Mouse (Mus musculus) heart, postnatal 14 days (tissue): ENCODE measurements at regions not wholly inside any gene's neighbourhood (a gene's known extent, or its start where the extent isn't known, plus 50 kb on each side); places are given as distances from the start of the nearest gene placed in this dataset.

Experiments
- DNase-seq, 2 experiments: peaks; one replicate each; pipeline ENCODE4 v3.0.0; 2021 to 2022
- intact Hi-C: fragments of 180-260 bp; cut with DNase I; formaldehyde crosslinking; loops from one replicate; pipeline ENCODE4 v1.15.1; 2025

GRCm38 (mm10) chr4:142589084-142589741 lies 350.0 kb upstream of the Kazn start:
- intact Hi-C loops = no loop called here

GRCm38 (mm10) chr4:142588418-142589083 lies 349.4 kb upstream of the Kazn start:
- no peak for DNase-seq

More at GRCm38 (mm10) chr4:142589084-142589741, 350.0 kb upstream of the Kazn start:
- no peak for DNase-seq

GRCm38 (mm10) chr4:142587345-142588035 lies 348.3 kb upstream of the Kazn start:
- no peak for DNase-seq
- intact Hi-C loops = no loop called here

More at GRCm38 (mm10) chr4:142588418-142589083, 349.4 kb upstream of the Kazn start:
- intact Hi-C loops = no loop called here

- no peak for DNase-seq
- intact Hi-C loops = no loop called here
Observed at GRCm38 (mm10) chr4:142578536-142578935, 339.3 kb upstream of the Kazn start.

- intact Hi-C loops = no loop called here
- DNase-seq = no peak
Observed at GRCm38 (mm10) chr4:142577519-142577918, 338.3 kb upstream of the Kazn start.

GRCm38 (mm10) chr4:142574528-142574927 lies 335.3 kb upstream of the Kazn start:
- DNase-seq = no peak
- intact Hi-C loops = no loop called here

- intact Hi-C loops = no loop called here
- no peak for DNase-seq
Observed at GRCm38 (mm10) chr4:142570712-142571111, 331.5 kb upstream of the Kazn start.

- DNase-seq = no peak
- intact Hi-C loops = no loop called here
Observed at GRCm38 (mm10) chr4:142568556-142568955, 329.4 kb upstream of the Kazn start.

GRCm38 (mm10) chr4:142554716-142555115 lies 315.5 kb upstream of the Kazn start:
- no peak for DNase-seq
- intact Hi-C loops = no loop called here

- intact Hi-C loops = no loop called here
- DNase-seq = no peak
Observed at GRCm38 (mm10) chr4:142545871-142546270, 306.7 kb upstream of the Kazn start.

- DNase-seq = no peak
- intact Hi-C loops = no loop called here
Observed at GRCm38 (mm10) chr4:142545187-142545586, 306.0 kb upstream of the Kazn start.

- intact Hi-C loops = no loop called here
- DNase-seq = peak; percentile 2 to 12
Observed at GRCm38 (mm10) chr4:142544736-142545135, 305.5 kb upstream of the Kazn start.

- DNase-seq = no peak
- intact Hi-C loops = no loop called here
Observed at GRCm38 (mm10) chr4:142539200-142539750, 300.1 kb upstream of the Kazn start.

- DNase-seq = no peak
- intact Hi-C loops = no loop called here
Observed at GRCm38 (mm10) chr4:142527080-142527479, 287.9 kb upstream of the Kazn start.

GRCm38 (mm10) chr4:142517478-142518455 lies 278.6 kb upstream of the Kazn start:
- intact Hi-C loops = no loop called here
- no peak for DNase-seq

GRCm38 (mm10) chr4:142514751-142515150 lies 275.6 kb upstream of the Kazn start:
- DNase-seq = no peak
- intact Hi-C loops = no loop called here

GRCm38 (mm10) chr4:142509386-142509785 lies 270.2 kb upstream of the Kazn start:
- intact Hi-C loops = no loop called here
- no peak for DNase-seq

- intact Hi-C loops = no loop called here
- no peak for DNase-seq
Observed at GRCm38 (mm10) chr4:142506383-142507211, 267.4 kb upstream of the Kazn start.

- intact Hi-C loops = no loop called here
- no peak for DNase-seq
Observed at GRCm38 (mm10) chr4:142503761-142504160, 264.6 kb upstream of the Kazn start.
